Mouse (Mus musculus) intestine, postnatal 0 days (tissue): ENCODE measurements around the gene Kbtbd12. TPM values are rescaled to one million over a fixed set of nuclear protein-coding genes. Genes with fewer than 3 reads are reported as not detected.

ENCODE experiments used
- ATAC-seq: fragments of 200-750 bp; cut with Nextera tagmentation; 2 replicates; pipeline ENCODE4 v1.8.0; 2017; ENCODE audit warnings: mild to moderate bottlenecking, moderate TSS enrichment, moderate library complexity
- H3K27ac ChIP-seq: fragments of 300-500 bp; sonication (generic); 2 replicates; pipeline ENCODE4 v1.5.1; 2014; ENCODE audit warnings: mild to moderate bottlenecking, low read depth, low read length, moderate library complexity
- H3K27me3 ChIP-seq: fragments of 300-500 bp; sonication (generic); replicated peaks from 2 replicates; pipeline ENCODE4 v1.6.1; 2014; ENCODE audit warnings: low read length, mixed read lengths; ENCODE audit not compliant: control insufficient read depth, insufficient read depth
- H3K36me3 ChIP-seq: fragments of 300-500 bp; sonication (generic); 2 replicates; pipeline ENCODE4 v1.6.1; 2014; ENCODE audit warnings: mild to moderate bottlenecking, moderate library complexity; ENCODE audit not compliant: control insufficient read depth, insufficient read depth
- H3K4me1 ChIP-seq: fragments of 300-500 bp; sonication (generic); replicated peaks from 2 replicates; pipeline ENCODE4 v1.6.1; 2014; ENCODE audit warnings: antibody characterized with exemption, low read length, mixed read lengths; ENCODE audit not compliant: control insufficient read depth, insufficient read depth
- H3K4me2 ChIP-seq: fragments of 300-500 bp; sonication (generic); replicated peaks from 2 replicates; pipeline ENCODE4 v1.6.1; 2014; ENCODE audit warnings: low read depth, mild to moderate bottlenecking, moderate library complexity
- H3K4me3 ChIP-seq: fragments of 300-500 bp; sonication (generic); 2 replicates; pipeline ENCODE4 v1.5.1; 2014; ENCODE audit warnings: low read depth, low read length
- H3K9ac ChIP-seq: fragments of 300-500 bp; sonication (generic); 2 replicates; pipeline ENCODE4 v1.6.1; 2014; ENCODE audit warnings: mild to moderate bottlenecking, low read depth, low read length
- H3K9me3 ChIP-seq: fragments of 300-500 bp; sonication (generic); 2 replicates; pipeline ENCODE4 v1.6.1; 2016; ENCODE audit warnings: mixed run types; ENCODE audit not compliant: control insufficient read depth
- CTCF ChIP-seq: sonication (generic); IDR thresholded peaks from 2 replicates; pipeline ENCODE4 v1.5.1; 2016; ENCODE audit warnings: low read depth, mild to moderate bottlenecking, control low read depth, antibody characterized with exemption, moderate library complexity
- WGBS: fragments of 180-500 bp; shearing (Covaris S2); extraction: QIAGEN DNeasy Blood & Tissue Kit; methylation state at CpG from one replicate; pipeline ENCODE4 v1.1.7; 2014; 5-methylcytosine and 5-hydroxymethylcytosine counted together
- polyA plus RNA-seq: library from polyadenylated mRNA; unstranded; fragments of >200 nt; fragmentation: Nextera tagmentation; extraction: Ambion mirVana; gene quantifications from 2 replicates; pipeline ENCODE4 v1.2.1, GENCODE M21; 2015

Kbtbd12 gene
- polyA plus RNA-seq, 1 experiment from 2014 or later, result 0.12 TPM

- Histone ChIP-seq H3K9ac (peak overlapping the region; percentile 90), H3K4me3 (peak overlapping the region; percentile 91), H3K36me3 (peaks cover 32% of the 10 kb centered on the region), H3K4me2 (peak overlapping the region; percentile 80), H3K9me3 (no peaks in the 10 kb centered on the region), H3K27ac (peak overlapping the region; percentile 90), H3K27me3 (no peaks in the 10 kb centered on the region), H3K4me1 (no peaks in the 10 kb centered on the region)
- TF ChIP-seq CTCF, result no peak
- WGBS, result 6% methylated on average over 18 of the region's 18 CpGs
- no peak for ATAC-seq
These were observed 119.9 kb downstream of the Kbtbd12 start for GRCm38 (mm10) chr6:88517701-88518403.

- H3K9ac ChIP-seq, result peak overlapping the region; percentile 45
- no peaks in the 10 kb centered on the region for H3K4me1 ChIP-seq
- H3K36me3 ChIP-seq, result peaks cover 43% of the 10 kb centered on the region
- H3K9me3 ChIP-seq, result no peaks in the 10 kb centered on the region
- H3K27ac ChIP-seq, result no peak overlapping the region
- peak overlapping the region; percentile 80 for H3K4me2 ChIP-seq
- no peak for ATAC-seq
- H3K27me3 ChIP-seq, result no peaks in the 10 kb centered on the region
- no peak for TF ChIP-seq CTCF
- H3K4me3 ChIP-seq, result peak overlapping the region; percentile 12; the same call in 1 of the 2 replicates
- 40% methylated on average over 5 of the region's 5 CpGs for WGBS
These were observed 121.1 kb downstream of the Kbtbd12 start for GRCm38 (mm10) chr6:88516667-88517066.

- Histone ChIP-seq H3K27me3 (no peaks in the 10 kb centered on the region), H3K4me1 (no peaks in the 10 kb centered on the region), H3K9me3 (no peaks in the 10 kb centered on the region), H3K4me2 (no peak overlapping the region), H3K9ac (no peak overlapping the region), H3K27ac (no peak overlapping the region), H3K4me3 (no peak overlapping the region), H3K36me3 (peaks cover 50% of the 10 kb centered on the region)
- no peak for TF ChIP-seq CTCF
- 82% methylated on average over 8 of the region's 8 CpGs for WGBS
- no peak for ATAC-seq
These were observed 121.8 kb downstream of the Kbtbd12 start for GRCm38 (mm10) chr6:88515971-88516370.

- peaks cover 65% of the 10 kb centered on the region for H3K36me3 ChIP-seq
- H3K27me3 ChIP-seq, result no peaks in the 10 kb centered on the region
These were observed 123.2 kb downstream of the Kbtbd12 start for GRCm38 (mm10) chr6:88514546-88514945.

GRCm38 (mm10) chr6:88513984-88514383 is 123.8 kb downstream of the Kbtbd12 start:
- H3K27ac ChIP-seq, result no peak overlapping the region
- no peaks in the 10 kb centered on the region for H3K4me1 ChIP-seq
- WGBS, result 82% methylated on average over 8 of the region's 8 CpGs
- TF ChIP-seq CTCF, result no peak
- ATAC-seq, result no peak
- no peak overlapping the region for H3K4me3 ChIP-seq
- peaks cover 68% of the 10 kb centered on the region for H3K36me3 ChIP-seq
- no peak overlapping the region for H3K9ac ChIP-seq
- H3K27me3 ChIP-seq, result no peaks in the 10 kb centered on the region
- no peaks in the 10 kb centered on the region for H3K9me3 ChIP-seq
- H3K4me2 ChIP-seq, result no peak overlapping the region

More at GRCm38 (mm10) chr6:88514546-88514945, 123.2 kb downstream of the Kbtbd12 start:
- Histone ChIP-seq H3K27ac (no peak overlapping the region), H3K4me3 (no peak overlapping the region), H3K9me3 (no peaks in the 10 kb centered on the region), H3K4me1 (no peaks in the 10 kb centered on the region), H3K4me2 (no peak overlapping the region), H3K9ac (no peak overlapping the region)
- TF ChIP-seq CTCF, result no peak
- no peak for ATAC-seq
- 75% methylated on average over 4 of the region's 4 CpGs for WGBS

GRCm38 (mm10) chr6:88503044-88503443 is 134.7 kb downstream of the Kbtbd12 start:
- H3K27me3 ChIP-seq, result no peaks in the 10 kb centered on the region
- peak; percentile 25; the same call in 1 of the 2 replicates for TF ChIP-seq CTCF
- H3K4me2 ChIP-seq, result no peak overlapping the region
- no peak overlapping the region for H3K4me3 ChIP-seq
- H3K27ac ChIP-seq, result no peak overlapping the region
- ATAC-seq, result no peak
- WGBS, result 84% methylated on average over 4 of the region's 4 CpGs
- no peaks in the 10 kb centered on the region for H3K4me1 ChIP-seq
- H3K36me3 ChIP-seq, result peaks cover 56% of the 10 kb centered on the region
- H3K9me3 ChIP-seq, result no peaks in the 10 kb centered on the region
- H3K9ac ChIP-seq, result no peak overlapping the region
